Mouse (Mus musculus) left cerebral cortex, postnatal 25 days (tissue): ENCODE results near the gene 4833439L19Rik. TPM values are rescaled to one million over a fixed set of nuclear protein-coding genes. Genes with fewer than 3 reads are reported as not detected.

Experiments
- DNase-seq, 2 experiments: peaks; one replicate each; pipeline ENCODE4 v3.0.0; 2022; ENCODE audit warnings: low spot score in 2 of 2, mixed read lengths in 1 of 2
- intact Hi-C: fragments of 180-260 bp; cut with DNase I; formaldehyde crosslinking; loops from one replicate; pipeline ENCODE4 v1.15.1; 2025
- total RNA-seq, 2 experiments: library from RNA; stranded (reverse); gene quantifications; 2 replicates each; pipeline ENCODE4 v1.2.3; 2021

4833439L19Rik gene
- total RNA-seq, 2 experiments from 2014 or later: 137 to 143 TPM

- intact Hi-C loops: no loop called here
- no peak for DNase-seq
Observed at GRCm38 (mm10) chr13:54589414-54589995, 24.3 kb upstream of the 4833439L19Rik start.

DNA sequence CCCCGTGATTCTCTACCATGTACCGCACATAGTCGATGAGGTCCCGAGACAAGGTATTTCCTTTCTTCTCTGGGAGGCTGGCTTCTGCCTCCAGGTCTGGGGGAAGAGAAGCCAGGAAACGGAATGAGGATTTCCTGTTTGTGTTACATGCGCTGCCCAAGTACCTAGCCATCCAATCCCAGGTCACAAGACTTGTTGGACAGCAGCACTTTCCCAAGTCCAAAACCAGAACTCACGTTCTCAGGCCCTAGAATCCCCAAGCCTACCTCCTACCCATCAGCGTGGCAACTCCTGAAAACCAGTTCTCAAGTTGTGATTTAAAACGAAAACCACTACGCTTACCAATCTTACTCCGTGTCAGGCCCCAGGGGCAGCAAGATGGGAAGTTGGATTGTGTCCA is 20.6 kb upstream of the 4833439L19Rik start:
- DNase-seq: no peak
- intact Hi-C loops: no loop called here

- intact Hi-C loops: no loop called here
- DNase-seq: no peak
Observed at GRCm38 (mm10) chr13:54582860-54583259, 17.6 kb upstream of the 4833439L19Rik start.

- no peak for DNase-seq
- intact Hi-C loops: no loop called here
Observed at GRCm38 (mm10) chr13:54582126-54582525, 16.9 kb upstream of the 4833439L19Rik start.

- no peak for DNase-seq
- intact Hi-C loops: no loop called here
Observed at GRCm38 (mm10) chr13:54581385-54581784, 16.1 kb upstream of the 4833439L19Rik start.

DNA sequence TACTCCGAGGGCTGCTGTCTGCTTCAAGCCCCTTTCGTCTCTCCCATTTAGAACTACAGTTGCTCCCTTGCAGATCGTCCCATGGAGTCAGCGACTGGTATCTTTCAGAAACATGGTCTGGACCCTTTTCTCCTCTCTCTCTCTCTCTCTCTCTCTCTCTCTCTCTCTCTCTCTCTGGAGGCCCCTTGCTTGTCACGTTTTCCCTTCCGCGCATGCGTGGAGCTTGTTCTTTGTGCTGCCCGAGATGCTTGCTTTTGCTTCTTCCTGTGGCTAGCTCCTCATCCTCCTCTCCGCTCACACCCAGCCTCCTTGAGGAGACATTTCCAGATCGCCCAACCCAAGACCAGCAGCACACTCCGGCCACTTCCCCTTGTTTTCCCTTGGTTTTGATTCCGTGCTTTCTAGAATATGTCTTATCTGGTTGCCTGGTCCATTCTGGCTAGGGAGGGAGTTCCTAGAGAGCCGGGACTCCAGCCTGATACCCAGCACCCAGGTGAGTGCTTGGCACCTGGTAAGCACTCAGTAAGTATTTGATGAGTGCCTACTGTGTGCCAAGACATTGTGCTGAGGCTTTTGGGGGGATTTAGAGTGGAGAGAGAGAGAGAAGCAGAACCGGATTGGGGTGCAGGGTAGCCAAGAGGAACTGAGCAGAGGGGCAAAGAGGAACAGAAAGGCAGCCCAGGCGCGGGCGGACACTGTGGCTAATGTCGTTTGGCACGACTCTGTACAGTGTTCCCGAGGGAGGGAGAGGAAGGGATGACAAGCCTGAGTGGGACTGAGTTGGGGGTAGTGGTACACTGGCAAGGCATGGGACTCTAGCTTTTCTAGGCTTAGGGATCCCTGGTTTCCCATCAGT is 12.6 kb upstream of the 4833439L19Rik start:
- peak in 1 of 2 experiments; percentile 33 for DNase-seq
- intact Hi-C loops: no loop called here

DNA sequence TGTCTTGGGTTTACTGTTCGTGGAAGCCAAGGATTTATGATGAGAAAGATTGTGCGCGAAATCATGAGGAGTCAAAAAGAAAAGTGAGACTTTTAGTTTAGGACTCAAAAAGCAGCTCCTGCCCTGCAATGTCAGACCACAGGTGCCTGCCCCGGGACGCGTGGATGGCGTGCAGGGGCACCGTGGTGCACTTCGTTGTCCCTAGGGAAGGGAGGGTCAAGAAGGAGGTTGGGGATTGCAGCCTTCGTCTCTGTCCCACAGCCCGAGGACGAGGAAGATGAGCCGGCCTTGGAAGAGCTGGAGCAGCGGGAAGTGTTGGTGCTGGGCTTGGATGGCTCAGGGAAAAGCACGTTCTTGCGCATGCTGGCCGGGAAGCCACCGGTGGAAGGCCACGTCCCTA is 10.3 kb upstream of the 4833439L19Rik start:
- no peak for DNase-seq
- intact Hi-C loops: no loop called here

DNA sequence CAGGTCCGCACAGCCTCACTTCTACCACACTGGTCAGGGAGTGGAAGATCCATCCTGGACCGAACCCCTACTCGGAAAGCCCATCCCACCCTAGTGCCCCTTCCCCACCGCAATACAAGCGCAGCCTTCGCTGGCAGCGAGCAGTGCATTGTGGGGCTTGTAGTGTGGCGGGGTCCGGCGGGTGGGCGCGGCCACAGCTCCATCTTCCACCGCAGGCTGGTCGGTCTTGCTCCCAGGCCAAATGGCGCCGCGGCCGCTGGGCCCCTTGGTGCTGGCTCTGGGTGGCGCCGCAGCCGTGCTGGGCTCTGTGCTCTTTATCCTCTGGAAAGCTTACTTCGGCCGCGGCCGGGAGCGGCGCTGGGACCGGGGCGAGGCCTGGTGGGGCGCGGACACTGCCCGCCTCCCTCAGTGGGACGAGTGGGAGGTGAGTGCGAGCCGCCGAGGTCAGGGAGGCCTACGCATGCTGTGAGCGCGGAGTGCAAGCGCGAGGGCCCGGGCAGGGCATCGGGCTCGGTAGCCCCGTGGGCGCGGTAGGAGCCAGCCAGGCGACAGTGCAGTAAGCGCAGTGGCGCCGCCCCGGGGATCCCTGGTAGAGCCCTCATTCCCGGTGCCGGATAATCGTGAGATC is 9.7 kb upstream of the 4833439L19Rik start, which contains the start of gene Arl10:
Gene Arl10 (plus strand): TSS at position 162 of the 628 bp plus-strand sequence.
- intact Hi-C loops: loop anchor here (1.0 kb wide), 1 partner anchor 49 kb away; no protein-coding TSS in a partner anchor

GRCm38 (mm10) chr13:54572621-54573020 is 7.4 kb upstream of the 4833439L19Rik start:
- no peak for DNase-seq
- intact Hi-C loops: no loop called here

More for the DNA sequence above, 9.7 kb upstream of the 4833439L19Rik start, which contains the start of gene Arl10:
- DNase-seq: peak; percentile 69 to 80

- intact Hi-C loops: no loop called here
- DNase-seq: no peak
Observed at GRCm38 (mm10) chr13:54571637-54572036, 6.4 kb upstream of the 4833439L19Rik start.

DNA sequence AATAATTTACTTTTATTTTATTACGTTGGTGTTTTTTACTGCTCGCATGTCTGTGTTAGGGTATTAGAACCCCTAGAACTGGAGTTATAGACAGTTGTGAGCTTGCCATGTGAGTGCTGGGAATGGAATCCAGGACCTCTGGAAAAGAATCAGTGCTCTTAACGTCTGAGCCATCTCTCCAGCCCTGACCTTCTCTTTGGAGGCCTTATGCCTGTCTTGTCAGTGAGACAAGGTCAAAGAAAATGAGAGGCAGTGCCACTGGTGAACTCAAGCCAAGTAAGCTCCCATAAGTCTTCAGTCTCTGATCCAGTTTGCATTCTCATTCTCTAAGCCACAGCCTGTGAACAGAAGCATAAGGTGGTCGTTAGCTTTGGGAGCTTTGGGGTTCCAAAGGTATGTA is 5.5 kb upstream of the 4833439L19Rik start:
- no peak for DNase-seq
- intact Hi-C loops: no loop called here

- intact Hi-C loops: no loop called here
- DNase-seq: no peak
Observed at GRCm38 (mm10) chr13:54569282-54569681, 4.0 kb upstream of the 4833439L19Rik start.

- intact Hi-C loops: no loop called here
- no peak for DNase-seq
Observed at GRCm38 (mm10) chr13:54568380-54568779, 3.1 kb upstream of the 4833439L19Rik start.

- intact Hi-C loops: loop anchor here (1.0 kb wide), 1 partner anchor 25 kb away; the partner anchor contains the start of genes Higd2a and Nop16
Observed at GRCm38 (mm10) chr13:54565594-54566345, 535 bp upstream of the 4833439L19Rik start.

DNA sequence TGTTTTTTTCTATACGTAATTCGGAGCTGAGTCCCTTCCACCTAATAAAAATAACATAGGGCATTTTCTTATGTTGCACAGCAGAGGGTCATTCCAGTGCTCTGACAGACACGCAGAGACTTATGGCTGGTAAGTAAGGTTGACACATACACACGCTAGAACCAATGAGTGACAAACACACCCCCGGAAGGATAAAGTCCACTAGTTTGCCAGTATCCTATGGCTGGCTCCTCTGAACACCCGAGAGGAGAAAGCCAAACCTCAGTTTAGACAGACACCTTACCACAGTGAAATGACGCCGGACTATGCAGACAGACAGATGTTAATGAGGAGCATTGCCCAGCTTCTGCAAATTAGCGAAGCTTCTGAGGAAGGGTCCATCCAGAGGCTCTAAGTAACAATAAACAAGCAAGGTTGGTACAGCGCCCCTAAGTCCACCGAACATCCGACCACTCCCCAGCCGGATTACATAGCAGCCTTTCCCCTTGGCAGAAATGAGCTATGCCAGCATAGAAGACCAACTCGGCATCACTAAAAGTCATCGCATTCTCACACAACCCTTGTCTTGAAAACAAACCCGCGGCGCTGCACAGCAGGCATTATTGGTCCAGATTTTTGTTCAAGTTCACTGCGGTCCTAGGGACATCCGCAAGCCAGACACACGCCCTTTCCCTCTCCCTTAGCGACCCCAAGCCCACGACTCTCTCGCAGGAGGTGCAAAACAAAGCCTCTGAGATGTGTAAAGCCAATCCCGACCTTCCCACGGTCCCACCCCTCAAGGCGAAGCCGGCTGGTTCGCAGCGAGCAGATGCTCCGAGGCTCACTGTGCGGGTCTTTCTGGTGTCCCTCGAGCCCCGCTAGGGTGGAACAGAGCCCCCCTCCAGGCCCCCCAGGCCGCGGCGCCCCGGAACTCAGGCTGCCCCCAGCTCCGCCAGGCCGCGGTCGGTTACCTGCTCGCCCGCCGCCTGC is 719 bp downstream of the 4833439L19Rik start:
- DNase-seq: no peak
- intact Hi-C loops: loop anchor here (1.0 kb wide), 1 partner anchor 26 kb away; the partner anchor contains the start of genes Higd2a and Nop16

More at GRCm38 (mm10) chr13:54565594-54566345, 535 bp upstream of the 4833439L19Rik start:
- peak; percentile 38 to 60 for DNase-seq

- DNase-seq: no peak
- intact Hi-C loops: no loop called here
Observed at GRCm38 (mm10) chr13:54562562-54562961, 2.7 kb downstream of the 4833439L19Rik start.

DNA sequence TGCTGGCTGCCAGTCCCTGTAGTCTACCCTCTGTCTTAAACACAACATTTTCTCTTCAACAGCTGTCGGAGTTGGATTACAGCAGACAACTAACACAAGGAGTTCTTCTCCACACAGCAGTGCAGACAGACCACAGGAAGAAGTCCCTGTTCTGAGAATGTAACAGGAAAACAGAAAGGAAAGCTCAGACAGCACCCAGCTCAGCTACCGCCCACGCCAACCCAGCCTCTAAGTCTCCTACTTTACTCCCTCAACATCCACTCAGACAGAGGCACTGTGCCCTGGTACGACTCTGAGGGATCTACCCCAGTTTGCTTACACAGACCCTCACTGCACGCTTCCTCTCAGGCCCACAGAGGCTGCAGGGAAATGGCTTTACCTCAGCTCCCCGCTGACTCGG is 4.6 kb downstream of the 4833439L19Rik start:
- peak in 1 of 2 experiments; percentile 61 for DNase-seq
- intact Hi-C loops: no loop called here

DNA sequence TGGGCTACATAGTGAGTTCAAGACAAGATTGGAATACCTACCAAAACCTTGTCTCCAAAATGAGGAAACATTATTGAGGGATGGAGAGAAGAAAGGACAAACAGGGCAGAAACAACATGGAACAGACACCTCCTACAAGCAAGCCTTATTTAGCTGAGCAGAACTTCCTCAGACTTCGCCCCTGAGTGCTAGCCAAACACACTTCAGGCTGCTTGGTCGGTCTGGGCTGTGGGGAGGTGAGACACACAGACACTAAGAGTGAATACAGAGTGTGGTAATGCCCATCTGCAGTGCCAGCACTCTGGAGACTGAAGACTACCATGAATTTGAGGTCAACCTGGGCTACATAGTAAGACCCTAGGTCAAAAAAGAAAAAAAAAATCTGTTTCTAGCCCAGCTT is 5.6 kb downstream of the 4833439L19Rik start:
- intact Hi-C loops: loop anchor here (10.0 kb wide), 1 partner anchor 445 kb away; no protein-coding TSS in a partner anchor
- no peak for DNase-seq
